Mouse (Mus musculus) liver, postnatal 0 days (tissue): Measurements from ENCODE around the gene Srd5a2. TPM values are rescaled to one million over a fixed set of nuclear protein-coding genes. Genes with fewer than 3 reads are reported as not detected.

Experiments used
- ATAC-seq: fragments of 200-750 bp; cut with Nextera tagmentation; 2 replicates; pipeline ENCODE4 v1.8.0; 2017; ENCODE audit warnings: mild to moderate bottlenecking, moderate library complexity
- DNase-seq: peaks from one replicate; pipeline ENCODE4 v3.0.0-alpha.2; 2016
- H3K27ac ChIP-seq: fragments of 300-500 bp; sonication (generic); 2 replicates; pipeline ENCODE4 v1.5.1; 2014; ENCODE audit warnings: antibody characterized with exemption, moderate library complexity, mild to moderate bottlenecking, low read depth
- H3K27me3 ChIP-seq: fragments of 300-500 bp; sonication (generic); 2 replicates; pipeline ENCODE4 v1.6.1; 2014; ENCODE audit warnings: low read length, control low read depth, mixed read lengths; ENCODE audit not compliant: insufficient read depth
- H3K36me3 ChIP-seq: fragments of 300-500 bp; sonication (generic); replicated peaks from 2 replicates; pipeline ENCODE4 v1.6.1; 2014; ENCODE audit warnings: mild to moderate bottlenecking, control low read depth, low read length, moderate library complexity, mixed read lengths; ENCODE audit not compliant: insufficient read depth
- H3K4me1 ChIP-seq: fragments of 300-500 bp; sonication (generic); 2 replicates; pipeline ENCODE4 v1.6.1; 2014; ENCODE audit warnings: antibody characterized with exemption, mild to moderate bottlenecking, control low read depth; ENCODE audit not compliant: insufficient read depth
- H3K4me2 ChIP-seq: fragments of 300-500 bp; sonication (generic); 2 replicates; pipeline ENCODE4 v1.6.1; 2014; ENCODE audit warnings: low read depth, mild to moderate bottlenecking, low read length, moderate library complexity, mixed read lengths
- H3K4me3 ChIP-seq: fragments of 300-500 bp; sonication (generic); 2 replicates; pipeline ENCODE4 v1.5.1; 2014; ENCODE audit warnings: low read depth, low read length
- H3K9ac ChIP-seq: fragments of 300-500 bp; sonication (generic); replicated peaks from 2 replicates; pipeline ENCODE4 v1.6.1; 2014; ENCODE audit warnings: mild to moderate bottlenecking, moderate library complexity
- H3K9me3 ChIP-seq: fragments of 300-500 bp; sonication (generic); 2 replicates; pipeline ENCODE4 v1.6.1; 2016; ENCODE audit warnings: mild to moderate bottlenecking, control low read depth, low read length, mixed read lengths
- CTCF ChIP-seq: sonication (generic); IDR thresholded peaks from 2 replicates; pipeline ENCODE4 v1.5.1; 2016; ENCODE audit warnings: antibody characterized with exemption, low read depth
- EP300 ChIP-seq: IDR thresholded peaks from 2 replicates; pipeline ENCODE4 v1.6.1; 2016; ENCODE audit warnings: antibody characterized with exemption, low read depth, mild to moderate bottlenecking
- WGBS: fragments of 180-500 bp; shearing (Covaris S2); extraction: QIAGEN DNeasy Blood & Tissue Kit; methylation state at CpG from one replicate; pipeline ENCODE4 v1.1.7; 2014; ENCODE audit not compliant: insufficient replicate concordance; 5-methylcytosine and 5-hydroxymethylcytosine counted together
- polyA plus RNA-seq: library from polyadenylated mRNA; unstranded; fragments of >200 nt; fragmentation: Nextera tagmentation; extraction: Ambion mirVana; gene quantifications from 2 replicates; pipeline ENCODE4 v1.2.1, GENCODE M21; 2015

Gene Srd5a2
- polyA plus RNA-seq, 1 experiment from 2014 or later = not detected

DNA sequence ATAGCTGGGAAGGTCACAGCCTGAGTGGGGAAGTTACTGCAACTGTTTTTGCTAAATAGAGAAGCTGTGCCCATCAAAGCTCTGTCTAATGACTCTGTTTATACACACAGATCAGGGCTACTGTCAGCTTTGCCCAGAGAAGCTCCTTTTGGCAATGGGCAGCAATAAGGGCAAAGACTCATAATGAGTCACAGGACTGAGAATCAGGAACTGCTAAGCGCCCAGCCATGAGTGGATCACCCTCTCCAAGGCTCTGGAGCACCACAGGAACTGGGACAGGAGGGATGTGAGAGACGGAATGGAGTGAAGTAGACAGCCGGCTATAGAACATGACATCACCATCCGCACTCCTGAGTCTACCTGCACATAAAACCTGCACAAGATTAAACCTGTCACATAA lies 29.4 kb downstream of the Srd5a2 start:
- TF ChIP-seq CTCF = no peak
- no peak for TF ChIP-seq EP300
- no peaks in the 10 kb centered on the region for H3K9me3 ChIP-seq
- H3K27me3 ChIP-seq = no peaks in the 10 kb centered on the region
- no peak overlapping the region for H3K9ac ChIP-seq
- WGBS = 68% methylated on average over 4 of the region's 4 CpGs
- ATAC-seq (no peak), DNase-seq (no peak)
- no peak overlapping the region for H3K4me2 ChIP-seq
- no peak overlapping the region for H3K27ac ChIP-seq
- H3K36me3 ChIP-seq = no peaks in the 10 kb centered on the region
- 0 out of 2 replicates have a peak, but pooled peaks cover 3% of the 10 kb centered on the region for H3K4me1 ChIP-seq
- H3K4me3 ChIP-seq = no peak overlapping the region

DNA sequence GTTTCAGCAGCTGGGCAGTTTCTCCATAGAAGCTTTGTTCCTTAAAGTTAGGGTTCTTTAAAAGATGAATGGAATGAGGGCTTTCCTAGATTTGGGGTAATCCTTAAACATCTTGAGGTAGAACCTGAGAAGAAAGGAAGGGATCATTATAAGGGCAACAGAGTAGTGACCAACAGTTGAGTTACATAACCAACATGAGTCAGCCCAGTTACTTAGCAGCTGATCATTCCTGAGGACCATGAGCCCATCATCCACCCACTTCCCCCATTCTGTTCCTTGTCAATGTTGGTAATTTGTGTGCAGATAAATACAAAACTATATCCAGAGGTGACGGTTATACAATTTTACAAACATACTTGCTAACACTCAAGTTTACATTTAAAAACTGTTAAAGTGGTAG lies 30.1 kb downstream of the Srd5a2 start:
- DNase-seq (no peak), ATAC-seq (no peak)
- Histone ChIP-seq H3K27ac (no peak overlapping the region), H3K27me3 (no peaks in the 10 kb centered on the region), H3K9me3 (no peaks in the 10 kb centered on the region), H3K9ac (no peak overlapping the region), H3K4me3 (no peak overlapping the region), H3K4me2 (no peak overlapping the region), H3K36me3 (no peaks in the 10 kb centered on the region), H3K4me1 (0 out of 2 replicates have a peak, but pooled peaks cover 3% of the 10 kb centered on the region)
- TF ChIP-seq EP300 = no peak
- TF ChIP-seq CTCF = no peak
- WGBS = 74% methylated on average over 1 of the region's 1 CpGs

DNA sequence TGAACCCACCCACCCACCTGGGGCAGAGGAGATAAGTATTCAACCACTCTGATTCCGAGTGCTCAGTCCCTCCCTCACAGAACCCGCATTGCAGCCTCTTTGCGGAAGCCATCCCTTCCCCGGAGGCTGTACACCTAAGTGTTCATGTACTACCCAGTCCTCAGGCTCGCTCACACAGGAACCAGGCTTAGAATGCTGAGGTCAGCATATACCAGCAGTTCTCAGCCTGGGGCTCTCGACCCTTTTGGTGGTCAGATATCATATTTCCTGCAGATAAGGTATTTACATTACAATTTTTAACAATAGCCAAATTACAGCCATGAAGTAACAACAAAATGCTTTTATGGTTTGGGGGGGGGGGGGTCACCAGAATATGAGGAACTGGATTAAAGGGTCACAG lies 32.6 kb downstream of the Srd5a2 start:
- ATAC-seq (no peak), DNase-seq (no peak)
- no peaks in the 10 kb centered on the region for H3K27me3 ChIP-seq
- 0 out of 2 replicates have a peak, but pooled peaks cover under 1% of the 10 kb centered on the region for H3K4me1 ChIP-seq
- no peak overlapping the region for H3K4me2 ChIP-seq
- no peaks in the 10 kb centered on the region for H3K36me3 ChIP-seq
- no peak overlapping the region for H3K4me3 ChIP-seq
- no peaks in the 10 kb centered on the region for H3K9me3 ChIP-seq
- H3K27ac ChIP-seq = no peak overlapping the region
- 67% methylated on average over 6 of the region's 6 CpGs for WGBS
- H3K9ac ChIP-seq = no peak overlapping the region
- TF ChIP-seq EP300 (no peak), CTCF (no peak)

DNA sequence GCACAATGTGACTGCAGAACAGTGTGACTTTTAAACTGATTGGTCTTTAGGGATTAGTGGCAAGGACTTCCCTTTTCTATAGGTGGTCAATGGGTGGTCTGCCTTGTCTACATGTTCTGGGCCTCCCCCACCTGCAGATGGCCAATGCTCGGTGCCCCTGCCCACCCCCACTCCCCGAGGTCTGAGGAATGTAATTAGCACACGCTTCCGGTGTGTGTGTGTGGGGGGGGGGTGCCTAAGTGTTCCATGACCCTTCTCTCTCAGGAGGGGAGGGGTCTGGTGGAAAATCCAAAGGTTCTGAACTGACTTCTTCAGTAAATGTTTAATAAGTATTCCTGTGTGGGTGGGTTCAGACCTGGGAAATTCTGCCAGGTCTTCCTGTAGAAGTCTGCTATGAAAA lies 39.0 kb downstream of the Srd5a2 start:
- no peak for TF ChIP-seq CTCF
- no peak for TF ChIP-seq EP300
- no peaks in the 10 kb centered on the region for H3K4me1 ChIP-seq
- no peak overlapping the region for H3K9ac ChIP-seq
- H3K4me2 ChIP-seq = no peak overlapping the region
- WGBS = 71% methylated on average over 4 of the region's 4 CpGs
- no peak overlapping the region for H3K4me3 ChIP-seq
- ATAC-seq (no peak), DNase-seq (no peak)
- no peak overlapping the region for H3K27ac ChIP-seq
- H3K36me3 ChIP-seq = no peaks in the 10 kb centered on the region
- H3K27me3 ChIP-seq = no peaks in the 10 kb centered on the region
- no peaks in the 10 kb centered on the region for H3K9me3 ChIP-seq

DNA sequence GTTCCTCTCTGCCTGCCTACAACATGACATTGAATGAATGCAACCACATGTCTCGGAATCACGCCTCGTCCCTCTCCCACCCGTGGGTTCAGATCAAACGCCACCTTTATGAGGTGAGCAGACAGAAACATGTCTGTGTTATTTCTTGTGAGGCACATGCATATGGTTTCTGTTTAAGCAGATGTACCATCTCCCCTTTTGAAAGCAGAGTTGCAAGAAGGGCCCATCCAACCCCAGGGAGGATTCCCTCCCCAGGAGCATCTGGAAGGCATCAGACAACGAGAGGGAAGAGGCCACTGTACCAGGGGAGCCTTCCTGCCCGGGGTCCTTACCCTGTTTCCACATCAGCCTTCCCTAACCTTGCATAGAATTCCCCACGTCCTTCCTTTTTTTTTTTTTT lies 40.7 kb downstream of the Srd5a2 start:
- Histone ChIP-seq H3K4me3 (no peak overlapping the region), H3K27ac (no peak overlapping the region), H3K4me1 (no peaks in the 10 kb centered on the region), H3K9ac (no peak overlapping the region), H3K36me3 (no peaks in the 10 kb centered on the region), H3K9me3 (no peaks in the 10 kb centered on the region), H3K27me3 (no peaks in the 10 kb centered on the region), H3K4me2 (no peak overlapping the region)
- TF ChIP-seq EP300 = no peak
- no peak for TF ChIP-seq CTCF
- WGBS = 70% methylated on average over 8 of the region's 8 CpGs
- DNase-seq = no peak
- no peak for ATAC-seq

DNA sequence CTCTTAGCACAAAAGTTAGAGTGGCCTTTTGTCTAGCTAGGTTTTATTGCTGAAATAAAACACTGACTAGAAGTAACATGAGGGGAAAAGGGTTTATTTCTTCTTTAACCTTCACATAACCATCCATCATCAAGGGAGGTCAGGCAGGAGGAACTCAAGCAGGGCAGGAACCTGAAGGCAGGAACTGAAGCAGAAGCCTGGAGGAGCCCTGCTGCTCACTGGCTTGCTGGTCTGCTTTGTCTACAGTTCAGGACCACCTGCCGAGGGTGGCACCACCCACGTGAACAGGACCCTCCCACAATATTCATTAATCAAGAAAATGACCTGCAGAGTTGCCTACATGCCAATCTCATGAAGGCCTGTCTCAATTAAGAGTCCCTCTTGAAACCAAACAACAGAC lies 45.3 kb downstream of the Srd5a2 start:
- H3K9me3 ChIP-seq = no peaks in the 10 kb centered on the region
- no peak overlapping the region for H3K27ac ChIP-seq
- ATAC-seq (no peak), DNase-seq (no peak)
- H3K9ac ChIP-seq = no peak overlapping the region
- H3K36me3 ChIP-seq = no peaks in the 10 kb centered on the region
- H3K27me3 ChIP-seq = no peaks in the 10 kb centered on the region
- no peaks in the 10 kb centered on the region for H3K4me1 ChIP-seq
- H3K4me2 ChIP-seq = no peak overlapping the region
- H3K4me3 ChIP-seq = no peak overlapping the region
- TF ChIP-seq EP300 (no peak), CTCF (no peak)
- 70% methylated on average over 2 of the region's 2 CpGs for WGBS
